Mouse (Mus musculus): ENCODE data around the gene Antxr2.

Antxr2 gene

DNA sequence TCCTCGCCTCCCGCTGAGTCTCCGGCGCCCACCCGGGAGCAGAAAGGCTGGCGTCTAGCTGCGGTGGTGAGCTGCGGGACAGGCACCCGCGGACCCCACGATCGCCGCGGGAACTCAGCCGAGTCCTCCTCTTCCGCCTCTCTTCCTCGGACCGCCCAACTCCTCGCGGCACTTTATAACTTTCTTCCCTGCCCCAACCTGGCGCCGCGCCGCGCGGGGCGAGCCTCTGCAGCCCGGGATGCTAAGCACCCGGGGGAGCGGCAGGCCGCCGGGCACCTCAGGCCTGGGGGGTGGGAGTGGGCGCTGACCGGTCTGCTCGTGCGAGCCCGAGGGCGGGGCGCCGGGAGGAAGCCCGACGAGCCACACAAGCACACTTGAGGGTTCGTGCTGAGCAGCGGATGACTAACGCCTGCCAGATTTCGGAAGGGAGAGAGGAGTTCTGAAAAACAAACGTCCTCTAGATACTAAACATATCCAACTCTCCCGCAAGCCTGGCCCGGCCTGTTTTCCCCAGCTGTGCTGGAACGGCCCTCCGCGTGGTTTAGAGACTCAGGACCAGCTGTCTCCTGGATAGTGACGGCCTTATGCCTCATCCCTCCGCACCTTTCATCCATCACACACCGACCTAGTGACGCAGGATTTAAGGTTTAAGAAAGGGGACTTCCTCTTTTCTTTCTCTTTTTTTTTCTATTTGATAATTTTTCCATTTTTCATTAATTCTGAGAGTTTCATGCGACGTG, at the start of gene Antxr2:
TSS of gene Antxr2 (minus strand) at position 142 of the 740 bp plus-strand sequence.
- no peak for DNase-seq

DNA sequence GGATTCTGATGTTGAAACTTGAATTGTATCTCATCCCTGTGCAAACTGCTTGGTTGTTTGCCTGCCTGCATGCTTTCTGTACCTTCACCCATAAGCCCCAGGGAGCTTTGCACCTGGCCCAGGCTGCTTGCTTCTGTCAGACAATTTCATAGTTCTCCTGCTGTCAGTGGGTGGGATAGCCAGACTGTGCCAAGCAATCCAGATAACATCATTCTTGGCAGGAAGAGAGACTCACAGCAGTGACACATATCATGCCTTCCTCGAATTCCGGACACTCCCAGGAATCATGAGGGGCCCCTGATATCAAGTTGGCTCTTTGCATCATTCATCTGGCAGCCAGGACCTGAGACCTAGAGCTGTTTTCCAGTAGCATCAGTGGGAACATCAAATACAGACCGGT, 45.8 kb upstream of the Antxr2 start:
- DNase-seq: no peak

DNA sequence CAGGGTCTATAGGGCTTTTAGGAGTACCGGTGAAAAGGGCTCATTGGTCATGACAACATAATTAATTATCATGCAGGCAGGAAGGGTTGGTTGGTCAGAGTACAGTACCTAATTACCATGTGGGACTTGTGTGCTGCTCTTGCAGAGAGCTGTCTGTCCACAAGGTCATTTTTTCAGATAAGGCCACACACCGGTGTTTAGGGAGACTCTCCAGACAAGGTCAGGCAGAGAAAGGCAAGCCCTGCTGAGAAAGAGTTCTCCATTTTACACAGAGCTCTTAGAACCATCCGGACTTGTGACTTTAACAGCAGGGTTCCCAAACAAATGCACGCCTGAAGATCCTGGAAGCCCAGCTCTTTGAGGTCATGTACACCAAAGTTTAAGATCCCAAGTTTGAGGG, 38.3 kb upstream of the Antxr2 start:
- DNase-seq: no peak

DNA sequence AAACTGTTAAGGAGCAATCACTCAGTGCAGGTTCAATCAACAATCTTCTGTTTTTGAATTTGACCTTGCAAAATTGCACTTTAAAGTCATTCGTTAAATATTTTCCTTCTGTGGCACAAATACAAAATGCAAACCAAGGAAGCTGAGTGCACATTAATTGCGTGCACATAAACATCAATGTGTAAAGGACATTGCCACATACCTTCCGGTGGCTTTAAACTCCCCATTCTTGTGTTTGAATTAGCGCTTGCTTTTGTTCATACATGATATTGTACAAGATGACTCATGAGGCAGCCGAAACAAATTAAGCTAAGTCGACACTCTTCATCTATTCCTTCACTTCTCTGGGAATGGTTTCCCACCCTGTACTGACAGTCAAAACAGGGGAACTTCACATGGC, 24.4 kb upstream of the Antxr2 start:
- DNase-seq: no peak

GRCm38 (mm10) chr5:98054834-98055233, 24.0 kb upstream of the Antxr2 start:
- DNase-seq: no peak

DNA sequence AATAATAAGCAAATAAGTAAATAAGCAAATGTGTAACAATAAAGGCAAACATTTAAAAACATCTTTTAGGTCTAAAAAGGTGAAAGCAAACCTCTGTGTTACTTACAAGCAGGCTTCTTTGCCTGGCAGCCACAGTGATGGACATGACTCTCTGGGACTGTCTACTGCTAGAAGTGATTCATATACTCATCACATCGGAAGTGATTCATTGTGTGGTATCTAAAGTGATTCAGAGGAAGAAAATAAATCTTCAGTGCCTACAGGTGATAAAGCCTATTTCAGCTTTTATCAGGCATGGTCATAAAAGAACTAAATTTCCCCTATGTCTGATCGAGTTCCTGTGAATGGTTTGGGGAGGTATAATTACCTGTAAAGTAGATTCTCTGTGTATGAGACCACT, 4.1 kb upstream of the Antxr2 start:
- DNase-seq: no peak

DNA sequence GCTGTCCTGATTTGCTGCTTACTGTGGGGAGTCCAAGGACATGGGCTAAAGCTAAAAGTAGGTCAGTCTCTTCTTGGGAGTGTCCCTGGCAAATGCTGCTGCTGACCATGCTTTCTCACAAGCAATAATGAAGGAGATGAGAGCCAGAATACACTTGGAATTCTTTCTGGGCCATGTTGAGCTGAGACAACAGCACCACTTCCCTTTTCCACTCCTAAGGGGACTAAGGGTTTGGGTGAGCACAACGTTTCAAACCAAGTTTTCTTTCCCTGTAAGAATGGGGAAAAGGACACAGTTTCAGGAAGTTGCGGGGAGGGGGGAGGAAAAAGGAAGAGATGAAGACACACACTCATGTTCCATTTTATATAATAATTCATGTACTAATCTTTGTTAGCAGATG, 3.4 kb upstream of the Antxr2 start:
- no peak for DNase-seq

DNA sequence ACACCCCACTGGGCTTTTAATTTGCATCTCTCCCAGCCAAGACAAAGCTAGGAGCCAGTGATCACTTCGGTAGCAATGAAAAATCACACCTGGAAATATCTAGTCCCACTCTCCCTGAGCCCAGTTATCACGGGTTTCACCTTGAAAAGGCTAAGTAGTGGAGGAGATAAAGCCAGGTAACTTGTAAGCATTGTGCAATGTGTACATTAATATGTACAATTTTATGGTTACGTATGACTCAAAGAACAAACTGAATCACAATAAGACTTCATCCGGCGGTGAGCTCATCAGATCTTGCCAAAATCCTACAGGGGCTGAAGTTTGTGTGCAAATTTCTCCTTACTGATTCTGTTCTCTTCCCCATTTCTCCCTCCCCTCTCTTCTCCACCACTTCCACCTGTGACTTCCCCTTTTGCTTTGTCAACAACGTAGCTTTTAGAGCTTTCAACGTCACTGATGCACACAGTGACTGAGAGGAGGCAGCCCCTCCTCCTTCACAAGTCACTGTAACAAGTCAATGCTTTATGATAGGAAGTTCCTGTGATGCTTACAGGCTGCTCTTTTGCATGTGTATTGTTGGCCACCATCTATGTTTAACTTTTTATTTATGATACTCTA, 2.1 kb upstream of the Antxr2 start:
- no peak for DNase-seq

- no peak for DNase-seq
These were observed 547 bp downstream of the Antxr2 start for GRCm38 (mm10) chr5:98030091-98030901.

- DNase-seq: no peak
These were observed 3.0 kb downstream of the Antxr2 start for GRCm38 (mm10) chr5:98027688-98028389.

DNA sequence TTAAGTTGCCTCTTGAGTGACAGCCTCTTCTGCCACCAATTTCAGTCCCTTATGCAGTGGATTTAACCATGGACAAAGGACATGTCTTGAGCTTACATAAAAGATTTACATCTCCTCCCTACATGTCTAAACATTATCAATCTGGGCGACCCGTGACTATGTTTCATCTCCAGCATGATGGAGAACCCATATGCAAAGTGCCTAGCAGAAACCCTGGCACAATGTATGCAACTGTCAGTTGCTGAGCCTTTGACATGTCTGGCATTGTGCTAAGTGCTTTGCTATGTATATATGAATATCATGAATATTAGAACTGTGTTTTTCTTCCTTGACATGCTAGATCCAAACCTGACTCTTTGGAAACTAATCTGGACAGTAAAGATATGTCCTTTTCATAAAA, 4.9 kb downstream of the Antxr2 start:
- no peak for DNase-seq

GRCm38 (mm10) chr5:98024545-98024944, 6.3 kb downstream of the Antxr2 start:
- DNase-seq: no peak

DNA sequence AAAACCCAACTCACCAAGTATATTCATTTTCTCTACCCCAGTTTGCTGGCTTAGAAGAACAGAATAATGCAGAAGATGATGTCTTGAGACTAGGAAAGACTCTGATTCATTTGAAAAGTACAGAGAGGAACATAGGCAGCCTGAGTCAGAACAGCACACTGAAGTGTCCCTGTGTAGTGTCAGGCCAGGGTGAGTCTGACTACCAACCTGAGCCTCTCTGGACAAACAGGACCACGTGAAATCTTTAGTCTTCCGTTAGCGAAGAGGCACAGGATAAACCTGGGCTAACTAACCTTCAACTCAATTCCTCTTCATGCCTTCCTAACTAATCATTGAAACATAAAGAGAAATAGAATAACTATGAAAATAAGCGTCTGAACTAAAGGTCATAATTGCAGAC, 9.3 kb downstream of the Antxr2 start:
- no peak for DNase-seq

DNA sequence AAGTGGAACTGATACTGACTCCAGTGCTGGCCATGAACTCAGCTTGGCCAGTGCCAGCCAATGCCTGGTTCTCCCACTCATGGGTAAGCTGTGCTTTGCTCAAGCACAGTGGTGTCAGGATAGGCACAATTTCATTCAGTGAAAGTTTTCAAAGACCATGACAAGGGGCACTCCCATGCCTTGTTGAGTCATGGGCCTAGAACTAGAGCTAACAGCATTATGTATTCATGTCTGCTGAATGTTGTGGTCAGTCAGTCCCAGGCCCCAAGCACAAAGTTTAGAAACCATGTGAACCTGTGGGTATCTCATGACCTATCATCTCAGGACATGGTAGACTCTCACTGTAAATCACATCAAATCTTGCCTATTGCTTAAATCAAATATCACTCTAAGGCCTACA, 10.2 kb downstream of the Antxr2 start:
- DNase-seq: no peak

GRCm38 (mm10) chr5:98019396-98019795, 11.4 kb downstream of the Antxr2 start:
- DNase-seq: no peak

- no peak for DNase-seq
These were observed 12.7 kb downstream of the Antxr2 start for GRCm38 (mm10) chr5:98018162-98018561.

- no peak for DNase-seq
These were observed 14.3 kb downstream of the Antxr2 start for GRCm38 (mm10) chr5:98016247-98017203.

GRCm38 (mm10) chr5:98005751-98006150, 25.1 kb downstream of the Antxr2 start:
- DNase-seq: no peak

DNA sequence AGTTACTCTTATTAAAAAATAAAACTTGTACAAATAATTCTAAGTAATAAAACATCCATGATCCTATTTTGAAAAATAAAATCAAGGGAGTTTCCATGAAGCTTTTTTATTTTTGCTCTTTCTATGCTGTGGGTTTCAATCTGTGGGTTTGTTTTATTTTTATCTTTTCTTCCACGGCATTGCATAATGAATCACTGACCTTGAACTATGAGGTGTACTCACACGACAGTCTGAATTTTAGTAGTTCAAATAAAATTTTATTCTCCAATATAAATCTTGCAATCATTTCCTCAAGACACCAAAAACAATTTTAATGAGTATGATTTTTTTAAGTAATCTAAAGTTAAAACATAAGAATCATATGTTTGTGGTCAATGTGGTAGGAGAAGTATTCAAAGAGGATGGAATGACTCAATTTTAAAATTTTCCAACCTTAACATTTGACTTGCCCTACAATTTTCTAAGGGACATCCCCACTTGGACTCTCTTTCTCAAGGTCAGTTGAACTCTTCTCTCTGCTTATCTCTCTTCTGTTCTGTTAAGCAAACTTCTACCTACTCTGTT, 31.5 kb downstream of the Antxr2 start:
- DNase-seq: no peak

DNA sequence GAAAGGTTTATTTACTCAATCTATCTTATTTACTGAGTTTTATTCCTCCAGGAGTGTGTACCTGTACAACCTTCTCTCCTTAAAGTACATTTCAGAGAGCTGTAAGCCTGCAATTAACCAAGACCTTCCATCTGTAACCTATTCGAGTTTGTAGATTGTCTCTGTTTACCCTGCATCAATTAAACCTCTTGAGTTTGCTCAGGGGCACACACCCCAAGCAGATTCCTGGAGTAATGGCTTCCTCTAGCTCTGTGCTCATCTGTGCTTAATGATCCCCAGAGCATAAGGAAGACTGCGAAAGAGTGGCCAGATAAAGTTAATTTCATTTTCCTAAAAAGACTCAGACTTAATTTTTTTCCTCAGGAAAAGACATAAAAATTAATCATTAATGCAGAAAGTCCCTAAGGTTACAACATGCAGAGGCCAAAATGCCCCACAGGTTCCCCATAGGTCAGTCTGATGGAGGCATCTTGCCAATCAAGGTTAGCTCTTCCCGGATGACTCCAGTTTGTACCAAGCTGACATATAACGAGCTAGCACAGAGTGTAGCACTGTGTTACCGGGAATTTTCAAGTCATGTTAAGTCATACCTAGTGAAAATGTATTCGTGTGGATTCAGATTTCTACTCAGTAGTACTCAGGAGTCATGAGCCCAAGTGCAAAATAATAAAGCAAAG, 34.2 kb downstream of the Antxr2 start:
- no peak for DNase-seq

DNA sequence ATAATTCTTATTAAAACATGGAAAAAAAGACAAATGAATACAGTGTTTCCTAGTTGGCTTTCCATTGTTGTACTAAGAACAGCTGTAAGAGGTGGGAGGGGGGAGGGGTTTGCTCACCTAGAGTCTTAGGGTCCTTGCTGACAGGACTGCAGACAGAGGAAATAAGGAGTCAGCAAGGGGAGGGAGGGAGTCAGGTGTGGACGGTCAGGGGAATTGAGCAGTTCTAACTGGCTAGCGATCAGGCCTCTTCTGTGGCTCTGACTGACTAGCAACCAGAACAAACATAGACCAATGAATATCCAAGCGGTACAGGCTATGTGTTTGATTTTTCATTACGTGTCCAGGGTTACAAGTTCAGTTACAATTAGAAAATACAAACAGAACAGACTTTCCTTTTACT, 35.0 kb downstream of the Antxr2 start:
- no peak for DNase-seq
